Mouse (Mus musculus): ENCODE measurements around the gene Ptpn14. TPM values are rescaled to one million over a fixed set of nuclear protein-coding genes. Genes with fewer than 3 reads are reported as not detected.

Ptpn14 gene
- polyA plus RNA-seq, 1 experiment from 2014 or later = 1.1 TPM

DNA sequence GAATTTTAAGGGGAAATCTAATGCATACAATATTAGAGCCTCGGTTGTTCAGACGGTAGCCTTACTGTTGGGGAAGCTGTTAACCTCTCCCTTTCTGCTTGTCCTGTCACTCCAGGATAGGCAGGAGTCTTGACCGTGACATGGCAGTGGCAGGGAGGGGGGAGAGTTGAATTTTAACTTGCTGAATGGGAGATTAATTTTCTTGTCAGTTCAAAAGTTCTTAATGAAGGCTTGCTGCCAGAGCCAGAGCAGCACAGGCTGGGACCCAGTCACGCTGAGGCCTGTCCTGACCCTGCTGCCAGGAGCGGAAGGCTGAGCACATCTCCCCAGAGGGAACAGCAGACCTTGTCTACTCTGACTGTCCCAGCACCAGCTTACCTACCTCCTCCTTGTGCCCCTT is 20.6 kb upstream of the Ptpn14 start:
- H3K4me1 ChIP-seq (ENCODE audit: control insufficient read depth, insufficient read depth, low read length) = no peaks in the 10 kb centered on the region
- no peak overlapping the region for H3K27ac ChIP-seq (ENCODE audit: low read depth, low read length)
- DNase-seq (ENCODE audit: low spot score) (no peak), ATAC-seq (no peak)
- no peak overlapping the region for H3K4me3 ChIP-seq (ENCODE audit: low read depth, low read length)
- H3K9me3 ChIP-seq (replicated peaks; ENCODE audit: control insufficient read depth, low read length) = no peaks in the 10 kb centered on the region
- H3K9ac ChIP-seq (ENCODE audit: low read length) = no peak overlapping the region
- H3K36me3 ChIP-seq (ENCODE audit: control insufficient read depth, insufficient read depth, low read length) = no peaks in the 10 kb centered on the region
- no peak overlapping the region for H3K4me2 ChIP-seq (ENCODE audit: low read length)
- WGBS = 55% methylated on average over 5 of the region's 5 CpGs
- H3K27me3 ChIP-seq (replicated peaks; ENCODE audit: control insufficient read depth, insufficient read depth, low read length) = no peaks in the 10 kb centered on the region

- no peak overlapping the region for H3K4me3 ChIP-seq (ENCODE audit: low read depth, low read length)
- H3K4me2 ChIP-seq (ENCODE audit: low read length) = no peak overlapping the region
- H3K27ac ChIP-seq (ENCODE audit: low read depth, low read length) = no peak overlapping the region
- H3K36me3 ChIP-seq (ENCODE audit: control insufficient read depth, insufficient read depth, low read length) = no peaks in the 10 kb centered on the region
- ATAC-seq (no peak), DNase-seq (ENCODE audit: low spot score) (no peak)
- H3K9ac ChIP-seq (ENCODE audit: low read length) = no peak overlapping the region
- no peaks in the 10 kb centered on the region for H3K27me3 ChIP-seq (replicated peaks; ENCODE audit: control insufficient read depth, insufficient read depth, low read length)
- H3K9me3 ChIP-seq (replicated peaks; ENCODE audit: control insufficient read depth, low read length) = no peaks in the 10 kb centered on the region
- WGBS = 80% methylated on average over 8 of the region's 8 CpGs
- no peaks in the 10 kb centered on the region for H3K4me1 ChIP-seq (ENCODE audit: control insufficient read depth, insufficient read depth, low read length)
Measured at GRCm38 (mm10) chr1:189709001-189709400, 19.1 kb upstream of the Ptpn14 start.

- Histone ChIP-seq H3K27ac (ENCODE audit: low read depth, low read length) (no peak overlapping the region), H3K9me3 (replicated peaks; ENCODE audit: control insufficient read depth, low read length) (no peaks in the 10 kb centered on the region), H3K4me2 (ENCODE audit: low read length) (no peak overlapping the region), H3K9ac (ENCODE audit: low read length) (no peak overlapping the region), H3K4me3 (ENCODE audit: low read depth, low read length) (no peak overlapping the region), H3K27me3 (replicated peaks; ENCODE audit: control insufficient read depth, insufficient read depth, low read length) (no peaks in the 10 kb centered on the region), H3K36me3 (ENCODE audit: control insufficient read depth, insufficient read depth, low read length) (no peaks in the 10 kb centered on the region), H3K4me1 (ENCODE audit: control insufficient read depth, insufficient read depth, low read length) (no peaks in the 10 kb centered on the region)
- no peak for ATAC-seq
- DNase-seq (ENCODE audit: low spot score) = no peak
- 74% methylated on average over 19 of the region's 19 CpGs for WGBS
Measured at GRCm38 (mm10) chr1:189715915-189716797, 11.9 kb upstream of the Ptpn14 start.

GRCm38 (mm10) chr1:189717546-189717945 is 10.5 kb upstream of the Ptpn14 start:
- H3K36me3 ChIP-seq (ENCODE audit: control insufficient read depth, insufficient read depth, low read length) = no peaks in the 10 kb centered on the region
- DNase-seq (ENCODE audit: low spot score) = no peak
- no peak overlapping the region for H3K4me2 ChIP-seq (ENCODE audit: low read length)
- no peak overlapping the region for H3K27ac ChIP-seq (ENCODE audit: low read depth, low read length)
- WGBS = 88% methylated on average over 9 of the region's 11 CpGs
- no peak overlapping the region for H3K4me3 ChIP-seq (ENCODE audit: low read depth, low read length)
- no peaks in the 10 kb centered on the region for H3K4me1 ChIP-seq (ENCODE audit: control insufficient read depth, insufficient read depth, low read length)
- H3K9ac ChIP-seq (ENCODE audit: low read length) = no peak overlapping the region
- H3K9me3 ChIP-seq (replicated peaks; ENCODE audit: control insufficient read depth, low read length) = no peaks in the 10 kb centered on the region
- H3K27me3 ChIP-seq (replicated peaks; ENCODE audit: control insufficient read depth, insufficient read depth, low read length) = no peaks in the 10 kb centered on the region
- no peak for ATAC-seq

DNA sequence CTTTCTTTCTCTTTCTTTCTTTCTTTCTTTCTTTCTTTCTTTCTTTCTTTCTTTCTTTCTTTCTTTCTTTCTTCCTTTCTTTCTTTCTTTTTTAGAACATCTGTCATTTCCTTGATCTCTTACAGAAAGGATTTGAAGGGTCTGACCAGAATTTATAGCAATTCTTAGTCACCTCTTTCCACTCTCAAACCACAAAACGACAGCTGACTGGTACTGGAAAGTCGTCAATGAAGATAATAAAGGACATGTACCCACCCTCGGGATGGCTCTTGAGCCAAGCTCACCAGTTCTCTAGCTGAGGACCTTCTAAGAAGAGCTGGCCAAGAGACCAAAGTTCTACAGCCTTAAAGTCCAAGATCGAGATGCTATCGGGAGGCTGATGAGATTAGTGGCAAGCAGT is 9.5 kb upstream of the Ptpn14 start:
- Histone ChIP-seq H3K27me3 (replicated peaks; ENCODE audit: control insufficient read depth, insufficient read depth, low read length) (no peaks in the 10 kb centered on the region), H3K4me1 (ENCODE audit: control insufficient read depth, insufficient read depth, low read length) (no peaks in the 10 kb centered on the region), H3K4me2 (ENCODE audit: low read length) (no peak overlapping the region), H3K36me3 (ENCODE audit: control insufficient read depth, insufficient read depth, low read length) (no peaks in the 10 kb centered on the region), H3K9me3 (replicated peaks; ENCODE audit: control insufficient read depth, low read length) (no peaks in the 10 kb centered on the region), H3K27ac (ENCODE audit: low read depth, low read length) (no peak overlapping the region), H3K4me3 (ENCODE audit: low read depth, low read length) (no peak overlapping the region), H3K9ac (ENCODE audit: low read length) (no peak overlapping the region)
- ATAC-seq (no peak), DNase-seq (ENCODE audit: low spot score) (no peak)
- 83% methylated on average over 5 of the region's 5 CpGs for WGBS

- Histone ChIP-seq H3K27me3 (replicated peaks; ENCODE audit: control insufficient read depth, insufficient read depth, low read length) (peaks cover 43% of the 10 kb centered on the region), H3K4me2 (ENCODE audit: low read length) (no peak overlapping the region), H3K9ac (ENCODE audit: low read length) (no peak overlapping the region), H3K4me3 (ENCODE audit: low read depth, low read length) (no peak overlapping the region), H3K9me3 (replicated peaks; ENCODE audit: control insufficient read depth, low read length) (no peaks in the 10 kb centered on the region), H3K36me3 (ENCODE audit: control insufficient read depth, insufficient read depth, low read length) (no peaks in the 10 kb centered on the region), H3K27ac (ENCODE audit: low read depth, low read length) (no peak overlapping the region), H3K4me1 (ENCODE audit: control insufficient read depth, insufficient read depth, low read length) (no peaks in the 10 kb centered on the region; the same call in 1 of the 2 replicates)
- 62% methylated on average over 4 of the region's 4 CpGs for WGBS
- ATAC-seq (no peak), DNase-seq (ENCODE audit: low spot score) (no peak)
Measured at GRCm38 (mm10) chr1:189726121-189726520, 1.9 kb upstream of the Ptpn14 start.

GRCm38 (mm10) chr1:189727346-189727883 is 653 bp upstream of the Ptpn14 start:
- H3K27ac ChIP-seq (ENCODE audit: low read depth, low read length) = no peak overlapping the region; the same call in 1 of the 2 replicates
- DNase-seq (ENCODE audit: low spot score) (peak; percentile 17), ATAC-seq (peak; percentile 37; the same call in 1 of the 2 replicates)

DNA sequence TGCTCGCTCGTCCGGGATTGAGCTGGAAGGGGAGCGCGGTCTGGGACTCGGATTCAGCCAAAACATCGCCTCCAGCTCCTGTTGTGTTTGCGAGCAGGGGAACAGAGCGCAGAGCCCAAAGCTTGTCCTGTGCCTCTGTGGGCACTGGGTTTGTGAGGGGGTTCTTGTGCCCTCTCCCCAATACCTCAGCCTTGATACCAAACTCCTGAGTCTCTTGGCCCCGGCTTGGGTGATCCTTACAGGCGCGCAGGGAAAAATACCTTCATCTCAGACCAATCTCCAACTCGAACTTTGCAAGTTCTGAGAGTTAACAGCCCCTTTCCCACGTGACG is 682 bp downstream of the Ptpn14 start:
- under 1% methylated on average over 15 of the region's 15 CpGs for whole genome bisulfite sequencing
- Histone ChIP-seq H3K9ac (ENCODE audit: low read length) (peak overlapping the region; percentile 61), H3K4me2 (ENCODE audit: low read length) (peak overlapping the region; percentile 97), H3K4me3 (ENCODE audit: low read depth, low read length) (peak overlapping the region; percentile 48), H3K36me3 (ENCODE audit: control insufficient read depth, insufficient read depth, low read length) (no peaks in the 10 kb centered on the region), H3K27me3 (replicated peaks; ENCODE audit: control insufficient read depth, insufficient read depth, low read length) (peaks cover 45% of the 10 kb centered on the region), H3K27ac (ENCODE audit: low read depth, low read length) (no peak overlapping the region), H3K9me3 (replicated peaks; ENCODE audit: control insufficient read depth, low read length) (no peaks in the 10 kb centered on the region), H3K4me1 (ENCODE audit: control insufficient read depth, insufficient read depth, low read length) (no peaks in the 10 kb centered on the region; the same call in 1 of the 2 replicates)
- DNase-seq (ENCODE audit: low spot score) = no peak
- no peak for ATAC-seq

More at GRCm38 (mm10) chr1:189727346-189727883, 653 bp upstream of the Ptpn14 start:
- Histone ChIP-seq H3K4me2 (ENCODE audit: low read length) (peak overlapping the region; percentile 97), H3K4me3 (ENCODE audit: low read depth, low read length) (peak overlapping the region; percentile 48), H3K9me3 (replicated peaks; ENCODE audit: control insufficient read depth, low read length) (no peaks in the 10 kb centered on the region), H3K4me1 (ENCODE audit: control insufficient read depth, insufficient read depth, low read length) (no peaks in the 10 kb centered on the region; the same call in 1 of the 2 replicates), H3K9ac (ENCODE audit: low read length) (peak overlapping the region; percentile 61), H3K36me3 (ENCODE audit: control insufficient read depth, insufficient read depth, low read length) (no peaks in the 10 kb centered on the region), H3K27me3 (replicated peaks; ENCODE audit: control insufficient read depth, insufficient read depth, low read length) (peaks cover 45% of the 10 kb centered on the region)
- WGBS = 2% methylated on average over 22 of the region's 22 CpGs
